Comparison of ENCODE assay signal across 14 mouse cellular contexts in genomic region chr4:153944261-153944660, GRCm38 (mm10). TPM values are rescaled to one million over a fixed set of nuclear protein-coding genes. Genes with fewer than 3 reads are reported as not detected.
DNase-seq lines count a peak whose midpoint lies in the region; ATAC-seq and TF ChIP-seq lines count a peak whose summit lies in the region.
"Had no signal": no experiment of that assay in that cellular context is flagged by ENCODE, and none has a peak within 500 bp of the region (broad histone marks: within the 10 kb centered on the region; RNA-seq: fewer than 3 reads in every experiment).

No protein-coding gene starts in this region.

- H3K27ac ChIP-seq in hindbrain, embryonic 13.5 days = no peak overlapping the region
- H3K27ac ChIP-seq in hindbrain, embryonic 10.5 days = no peak overlapping the region
- no peak overlapping the region for H3K27ac ChIP-seq in midbrain, embryonic 14.5 days (replicated peaks; ENCODE audit: low read depth, low read length)
- no peak overlapping the region for H3K27ac ChIP-seq in midbrain, embryonic 13.5 days
- no peak overlapping the region for H3K27ac ChIP-seq in intestine, embryonic 15.5 days
- H3K27ac ChIP-seq in intestine, postnatal 0 days (ENCODE audit: low read depth, low read length) = no peak overlapping the region
- H3K27ac ChIP-seq: forebrain, embryonic 15.5 days; hindbrain, embryonic 12.5 days; hindbrain, postnatal 0 days had no signal

- 0 out of 2 replicates have a peak, but pooled peaks have one; percentile 34 for TF ChIP-seq CTCF in intestine, postnatal 0 days (IDR thresholded peaks at IDR 0.05; ENCODE audit: low read depth)

- no peak overlapping the region for H3K4me3 ChIP-seq in hindbrain, embryonic 13.5 days
- no peak overlapping the region for H3K4me3 ChIP-seq in hindbrain, embryonic 10.5 days
- no peak overlapping the region for H3K4me3 ChIP-seq in midbrain, embryonic 14.5 days (replicated peaks; ENCODE audit: low read depth, low read length)
- H3K4me3 ChIP-seq in midbrain, embryonic 13.5 days (replicated peaks) = no peak overlapping the region
- H3K4me3 ChIP-seq in intestine, embryonic 15.5 days (replicated peaks) = no peak overlapping the region
- no peak overlapping the region for H3K4me3 ChIP-seq in intestine, postnatal 0 days (ENCODE audit: low read depth, low read length)
- H3K4me3 ChIP-seq: forebrain, embryonic 15.5 days; heart, embryonic 12.5 days; hindbrain, embryonic 12.5 days had no signal

- peaks cover 19% of the 10 kb centered on the region for H3K4me1 ChIP-seq in hindbrain, embryonic 13.5 days (replicated peaks)
- peaks cover 30% of the 10 kb centered on the region for H3K4me1 ChIP-seq in hindbrain, embryonic 10.5 days (replicated peaks)
- H3K4me1 ChIP-seq in midbrain, embryonic 14.5 days (ENCODE audit: control insufficient read depth, insufficient read depth, low read length) = 0 out of 2 replicates have a peak, but pooled peaks cover 3% of the 10 kb centered on the region
- H3K4me1 ChIP-seq in midbrain, embryonic 13.5 days (replicated peaks) = peaks cover 7% of the 10 kb centered on the region
- H3K4me1 ChIP-seq in intestine, embryonic 15.5 days (replicated peaks) = 0 out of 2 replicates have a peak, but pooled peaks cover 3% of the 10 kb centered on the region
- H3K4me1 ChIP-seq in intestine, postnatal 0 days (replicated peaks; ENCODE audit: control insufficient read depth, insufficient read depth, low read length) = no peaks in the 10 kb centered on the region; the same call in 1 of the 2 replicates
- H3K4me1 ChIP-seq: forebrain, embryonic 15.5 days; heart, embryonic 12.5 days had no signal

- ATAC-seq in hindbrain, embryonic 13.5 days (ENCODE audit: low FRiP score) = no peak
- ATAC-seq in midbrain, embryonic 14.5 days (ENCODE audit: low FRiP score, low TSS enrichment) = no peak
- no peak for ATAC-seq in midbrain, embryonic 13.5 days
- ATAC-seq in intestine, embryonic 15.5 days = peak; percentile 77
- peak; percentile 77 for ATAC-seq in intestine, postnatal 0 days
- no peak for ATAC-seq in granulocyte monocyte progenitor cell, adult 5-6 weeks (replicated peaks; ENCODE audit: poor library complexity, severe bottlenecking)
- ATAC-seq: forebrain, embryonic 15.5 days; hindbrain, postnatal 0 days had no signal

- 43% methylated on average over 6 of the region's 6 CpGs for WGBS in hindbrain, embryonic 13.5 days
- WGBS in hindbrain, embryonic 10.5 days = 52% methylated on average over 6 of the region's 6 CpGs
- 63% methylated on average over 6 of the region's 6 CpGs for WGBS in midbrain, embryonic 14.5 days
- 61% methylated on average over 6 of the region's 6 CpGs for WGBS in midbrain, embryonic 13.5 days
- 55% methylated on average over 6 of the region's 6 CpGs for WGBS in intestine, embryonic 15.5 days
- WGBS in intestine, postnatal 0 days = 27% methylated on average over 6 of the region's 6 CpGs

- DNase-seq in hindbrain, embryonic 10.5 days (ENCODE audit: low spot score) = no peak
- peak; percentile 26 for DNase-seq in midbrain, embryonic 14.5 days
- DNase-seq: adrenal gland, postnatal 10 days; cerebellum, adult 11-12 months; cerebellum, adult 9-11 months had no signal

- no peaks in the 10 kb centered on the region for H3K36me3 ChIP-seq in hindbrain, embryonic 13.5 days
- H3K36me3 ChIP-seq in hindbrain, embryonic 10.5 days = no peaks in the 10 kb centered on the region
- H3K36me3 ChIP-seq in midbrain, embryonic 14.5 days (ENCODE audit: control insufficient read depth, insufficient read depth, low read length) = no peaks in the 10 kb centered on the region
- H3K36me3 ChIP-seq in midbrain, embryonic 13.5 days = no peaks in the 10 kb centered on the region
- H3K36me3 ChIP-seq in intestine, embryonic 15.5 days = no peaks in the 10 kb centered on the region
- no peaks in the 10 kb centered on the region for H3K36me3 ChIP-seq in intestine, postnatal 0 days (ENCODE audit: control insufficient read depth, insufficient read depth)
- H3K36me3 ChIP-seq: forebrain, embryonic 15.5 days; heart, embryonic 12.5 days; hindbrain, embryonic 12.5 days had no signal

- no peak overlapping the region for H3K4me2 ChIP-seq in hindbrain, embryonic 13.5 days
- no peak overlapping the region for H3K4me2 ChIP-seq in midbrain, embryonic 14.5 days (ENCODE audit: low read length)
- no peak overlapping the region for H3K4me2 ChIP-seq in midbrain, embryonic 13.5 days (replicated peaks)
- no peak overlapping the region for H3K4me2 ChIP-seq in intestine, embryonic 15.5 days (replicated peaks)
- 0 out of 2 replicates have a peak overlapping the region, but pooled peaks have one; percentile 21 for H3K4me2 ChIP-seq in intestine, postnatal 0 days (replicated peaks; ENCODE audit: low read depth)
- H3K4me2 ChIP-seq: forebrain, embryonic 15.5 days; heart, embryonic 12.5 days; hindbrain, embryonic 12.5 days had no signal

- H3K9me3 ChIP-seq in hindbrain, embryonic 13.5 days = no peaks in the 10 kb centered on the region
- H3K9me3 ChIP-seq in hindbrain, embryonic 10.5 days = no peaks in the 10 kb centered on the region
- H3K9me3 ChIP-seq in midbrain, embryonic 14.5 days (ENCODE audit: control insufficient read depth, low read length) = no peaks in the 10 kb centered on the region
- H3K9me3 ChIP-seq in midbrain, embryonic 13.5 days = no peaks in the 10 kb centered on the region
- H3K9me3 ChIP-seq in intestine, embryonic 15.5 days = no peaks in the 10 kb centered on the region
- H3K9me3 ChIP-seq in intestine, postnatal 0 days (ENCODE audit: control insufficient read depth) = no peaks in the 10 kb centered on the region
- H3K9me3 ChIP-seq: forebrain, embryonic 15.5 days; heart, embryonic 12.5 days; hindbrain, embryonic 12.5 days had no signal

- peak overlapping the region; percentile 29; the same call in 1 of the 2 replicates for H3K9ac ChIP-seq in hindbrain, embryonic 13.5 days
- H3K9ac ChIP-seq in midbrain, embryonic 14.5 days (replicated peaks; ENCODE audit: low read length) = no peak overlapping the region
- no peak overlapping the region for H3K9ac ChIP-seq in midbrain, embryonic 13.5 days (replicated peaks)
- no peak overlapping the region for H3K9ac ChIP-seq in intestine, embryonic 15.5 days
- no peak overlapping the region for H3K9ac ChIP-seq in intestine, postnatal 0 days (ENCODE audit: low read depth, low read length)
- H3K9ac ChIP-seq: forebrain, embryonic 15.5 days; heart, embryonic 12.5 days; hindbrain, embryonic 12.5 days had no signal

- H3K27me3 ChIP-seq in hindbrain, embryonic 13.5 days = peaks cover 32% of the 10 kb centered on the region; the same call in 1 of the 2 replicates
- peaks cover 11% of the 10 kb centered on the region for H3K27me3 ChIP-seq in hindbrain, embryonic 10.5 days (ENCODE audit: insufficient read depth, poor library complexity, severe bottlenecking)
- no peaks in the 10 kb centered on the region; the same call in 1 of the 2 replicates for H3K27me3 ChIP-seq in midbrain, embryonic 14.5 days (ENCODE audit: control insufficient read depth, insufficient read depth, low read length)
- peaks cover 48% of the 10 kb centered on the region for H3K27me3 ChIP-seq in midbrain, embryonic 13.5 days
- H3K27me3 ChIP-seq in intestine, embryonic 15.5 days (replicated peaks) = peaks cover 6% of the 10 kb centered on the region; the same call in 1 of the 2 replicates
- no peaks in the 10 kb centered on the region for H3K27me3 ChIP-seq in intestine, postnatal 0 days (replicated peaks; ENCODE audit: control insufficient read depth, insufficient read depth, low read length)

RNA-seq across cellular contexts. Expression of gene A430005L14Rik, which starts 12.8 kb away (rescaled TPM):
- polyA plus RNA-seq in hindbrain, embryonic 13.5 days (2015; fragmentation: Nextera tagmentation; extraction: Ambion mirVana) = 65.7 and 69.2 TPM in 2 replicates
- polyA plus RNA-seq in hindbrain, embryonic 10.5 days (2016; fragmentation: Nextera tagmentation; extraction: Ambion mirVana) = 131 and 150 TPM in 2 replicates
- 63.3 and 63.7 TPM in 2 replicates for polyA plus RNA-seq in midbrain, embryonic 14.5 days (2014; fragmentation: Nextera tagmentation; extraction: Ambion mirVana)
- polyA plus RNA-seq in midbrain, embryonic 13.5 days (2015; fragmentation: Nextera tagmentation; extraction: Ambion mirVana) = 68.2 and 78.9 TPM in 2 replicates
- 68.1 and 70.1 TPM in 2 replicates for polyA plus RNA-seq in intestine, embryonic 15.5 days (2015; fragmentation: Nextera tagmentation; extraction: Ambion mirVana)
- polyA plus RNA-seq in intestine, postnatal 0 days (2015; fragmentation: Nextera tagmentation; extraction: Ambion mirVana) = 60.8 and 62.6 TPM in 2 replicates
- total RNA-seq in granulocyte monocyte progenitor cell, adult 5-6 weeks (2014; fragmentation: Nextera tagmentation) = 25.0 and 40.8 TPM in 2 replicates
- total RNA-seq in granulocyte monocyte progenitor cell, adult 5-6 weeks (2017) = 45.4 and 55.1 TPM in 2 replicates

RNA-seq across cellular contexts. Expression of gene Dffb, which starts 30.7 kb away (rescaled TPM):
- 10.1 and 12.5 TPM in 2 replicates for polyA plus RNA-seq in hindbrain, embryonic 13.5 days (2015; fragmentation: Nextera tagmentation; extraction: Ambion mirVana)
- polyA plus RNA-seq in hindbrain, embryonic 10.5 days (2016; fragmentation: Nextera tagmentation; extraction: Ambion mirVana) = 12.0 and 14.9 TPM in 2 replicates
- 7.9 and 9.1 TPM in 2 replicates for polyA plus RNA-seq in midbrain, embryonic 14.5 days (2014; fragmentation: Nextera tagmentation; extraction: Ambion mirVana)
- 12.0 and 13.0 TPM in 2 replicates for polyA plus RNA-seq in midbrain, embryonic 13.5 days (2015; fragmentation: Nextera tagmentation; extraction: Ambion mirVana)
- 14.1 and 15.3 TPM in 2 replicates for polyA plus RNA-seq in intestine, embryonic 15.5 days (2015; fragmentation: Nextera tagmentation; extraction: Ambion mirVana)
- 6.5 and 6.7 TPM in 2 replicates for polyA plus RNA-seq in intestine, postnatal 0 days (2015; fragmentation: Nextera tagmentation; extraction: Ambion mirVana)
- total RNA-seq in granulocyte monocyte progenitor cell, adult 5-6 weeks (2014; fragmentation: Nextera tagmentation) = 11.8 and 14.2 TPM in 2 replicates
- 6.7 and 13.4 TPM in 2 replicates for total RNA-seq in granulocyte monocyte progenitor cell, adult 5-6 weeks (2017)

RNA-seq across cellular contexts. Expression of gene Cep104, which starts 30.7 kb away (rescaled TPM):
- 16.1 and 19.9 TPM in 2 replicates for polyA plus RNA-seq in hindbrain, embryonic 13.5 days (2015; fragmentation: Nextera tagmentation; extraction: Ambion mirVana)
- 21.1 and 22.5 TPM in 2 replicates for polyA plus RNA-seq in hindbrain, embryonic 10.5 days (2016; fragmentation: Nextera tagmentation; extraction: Ambion mirVana)
- 15.3 and 19.7 TPM in 2 replicates for polyA plus RNA-seq in midbrain, embryonic 14.5 days (2014; fragmentation: Nextera tagmentation; extraction: Ambion mirVana)
- 18.0 and 20.4 TPM in 2 replicates for polyA plus RNA-seq in midbrain, embryonic 13.5 days (2015; fragmentation: Nextera tagmentation; extraction: Ambion mirVana)
- polyA plus RNA-seq in intestine, embryonic 15.5 days (2015; fragmentation: Nextera tagmentation; extraction: Ambion mirVana) = 10.8 and 11.0 TPM in 2 replicates
- polyA plus RNA-seq in intestine, postnatal 0 days (2015; fragmentation: Nextera tagmentation; extraction: Ambion mirVana) = 3.8 and 4.0 TPM in 2 replicates
- 5.7 and 10.7 TPM in 2 replicates for total RNA-seq in granulocyte monocyte progenitor cell, adult 5-6 weeks (2014; fragmentation: Nextera tagmentation)
- total RNA-seq in granulocyte monocyte progenitor cell, adult 5-6 weeks (2017) = 4.2 and 6.9 TPM in 2 replicates

Comparison
In these comparisons a context has a peak if more than half of its experiments do, and no peak if none do; other contexts are left out.
1. ATAC-seq: peak in intestine, embryonic 15.5 days (single experiment) and intestine, postnatal 0 days (single experiment); none in hindbrain, embryonic 13.5 days (single experiment), midbrain, embryonic 14.5 days (single experiment), midbrain, embryonic 13.5 days (single experiment) and granulocyte monocyte progenitor cell, adult 5-6 weeks (single experiment).